Mouse (Mus musculus) monocyte, adult 2 months (primary cell): Measurements from ENCODE around the gene Hsd17b13.
A peak's percentile ranks its signal among the peaks of the same experiment; 100 is the strongest.

Source experiments
- DNase-seq, 2 experiments: peaks; one replicate each; pipeline ENCODE4 v3.0.0; 2022; ENCODE audit warnings: low spot score in 2 of 2, low read depth in 1 of 2

Hsd17b13 gene

GRCm38 (mm10) chr5:103926398-103926797, 50.8 kb downstream of the Hsd17b13 start:
- DNase-seq, result no peak

- no peak for DNase-seq
Measured at GRCm38 (mm10) chr5:103923755-103924154, 53.5 kb downstream of the Hsd17b13 start.

GRCm38 (mm10) chr5:103923101-103923500, 54.1 kb downstream of the Hsd17b13 start:
- DNase-seq, result no peak

- no peak for DNase-seq
Measured at GRCm38 (mm10) chr5:103922436-103922835, 54.8 kb downstream of the Hsd17b13 start.

- no peak for DNase-seq
Measured at GRCm38 (mm10) chr5:103919497-103919896, 57.7 kb downstream of the Hsd17b13 start.

GRCm38 (mm10) chr5:103918233-103918632, 59.0 kb downstream of the Hsd17b13 start:
- no peak for DNase-seq

GRCm38 (mm10) chr5:103917357-103917895, 59.8 kb downstream of the Hsd17b13 start:
- no peak for DNase-seq

- no peak for DNase-seq
Measured at GRCm38 (mm10) chr5:103916595-103917356, 60.4 kb downstream of the Hsd17b13 start.

- no peak for DNase-seq
Measured at GRCm38 (mm10) chr5:103914335-103915226, 62.6 kb downstream of the Hsd17b13 start.

GRCm38 (mm10) chr5:103913150-103913549, 64.1 kb downstream of the Hsd17b13 start:
- no peak for DNase-seq

- no peak for DNase-seq
Measured at GRCm38 (mm10) chr5:103911555-103911954, 65.7 kb downstream of the Hsd17b13 start.

GRCm38 (mm10) chr5:103910748-103911409, 66.3 kb downstream of the Hsd17b13 start, which contains the start of gene Klhl8:
Gene Klhl8 (minus strand): TSS chr5:103911259.
- DNase-seq, result peak; percentile 24 to 43

GRCm38 (mm10) chr5:103910156-103910555, 67.1 kb downstream of the Hsd17b13 start:
- DNase-seq, result no peak

GRCm38 (mm10) chr5:103909466-103909865, 67.7 kb downstream of the Hsd17b13 start:
- DNase-seq, result no peak

- no peak for DNase-seq
Measured at GRCm38 (mm10) chr5:103908851-103909250, 68.4 kb downstream of the Hsd17b13 start.

GRCm38 (mm10) chr5:103907844-103908243, 69.4 kb downstream of the Hsd17b13 start:
- DNase-seq, result no peak

- no peak for DNase-seq
Measured at GRCm38 (mm10) chr5:103906173-103906572, 71.0 kb downstream of the Hsd17b13 start.
